Mouse (Mus musculus): ENCODE data around the gene Oprm1.
"Not testable (repeated sequence)": the region's sequence is repeated elsewhere in the genome, so short reads cannot be mapped to it uniquely, and the experiment has no call there.

The Oprm1 gene

GRCm38 (mm10) chr10:6979789-6980188, 221.5 kb downstream of the Oprm1 start:
- no peak for DNase-seq

DNA sequence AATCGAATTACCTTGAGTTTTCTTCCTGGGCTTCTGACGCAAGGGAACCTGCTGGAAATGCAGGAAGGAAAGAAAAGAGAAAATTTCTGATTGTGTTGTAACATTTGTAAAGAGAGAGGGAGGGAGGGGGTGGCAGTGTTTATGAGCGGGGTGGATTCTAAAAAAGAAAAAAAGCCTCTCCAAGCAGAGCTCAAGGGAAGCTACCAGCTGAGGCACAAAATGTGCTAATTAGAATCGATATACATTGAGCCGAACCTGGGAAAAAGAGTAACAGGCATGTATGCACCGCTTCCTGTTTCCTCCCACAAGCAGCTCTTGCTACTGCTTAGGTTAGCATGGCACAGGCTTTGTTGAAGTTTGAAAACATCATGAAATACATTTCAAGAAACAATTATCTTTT, 221.9 kb downstream of the Oprm1 start:
- DNase-seq = no peak

DNA sequence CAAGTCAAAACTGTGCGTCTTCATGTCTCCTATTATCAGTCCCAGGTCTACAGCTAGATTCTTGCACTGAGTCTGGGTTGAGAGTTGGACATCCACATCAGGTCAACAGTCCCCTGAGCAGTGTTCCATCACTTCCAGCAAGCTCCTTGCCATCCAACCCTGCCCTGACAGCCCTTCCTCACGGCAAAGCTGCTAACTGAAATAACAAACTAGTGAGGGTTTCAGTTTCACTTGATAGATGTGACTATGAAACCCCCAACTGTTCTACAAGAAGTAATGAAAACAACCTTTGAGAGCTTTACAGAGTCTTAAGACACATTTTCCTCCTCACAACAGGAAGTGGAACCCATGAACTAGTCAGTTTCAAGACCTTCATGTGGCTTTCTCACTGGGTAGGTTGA, 224.4 kb downstream of the Oprm1 start:
- DNase-seq = peak; percentile 18

DNA sequence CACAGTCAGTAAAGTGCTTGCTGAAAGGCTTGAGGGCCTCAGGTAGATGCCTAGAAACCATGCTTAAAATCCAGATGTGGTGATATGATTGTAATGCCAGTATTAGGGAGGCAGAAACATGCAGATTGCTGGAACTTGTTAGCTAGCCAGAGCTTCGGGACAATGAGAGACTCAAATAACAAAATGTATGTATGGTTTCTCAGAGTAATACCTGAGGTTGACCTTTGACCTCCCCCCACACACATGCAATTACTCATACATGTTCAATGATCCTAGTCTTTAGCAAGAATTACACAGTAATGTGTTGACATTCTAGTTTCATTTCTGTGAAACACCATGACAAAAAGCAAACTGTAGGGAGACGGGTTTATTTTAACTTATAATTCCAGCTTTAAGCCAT, 225.1 kb downstream of the Oprm1 start:
- DNase-seq = no peak

DNA sequence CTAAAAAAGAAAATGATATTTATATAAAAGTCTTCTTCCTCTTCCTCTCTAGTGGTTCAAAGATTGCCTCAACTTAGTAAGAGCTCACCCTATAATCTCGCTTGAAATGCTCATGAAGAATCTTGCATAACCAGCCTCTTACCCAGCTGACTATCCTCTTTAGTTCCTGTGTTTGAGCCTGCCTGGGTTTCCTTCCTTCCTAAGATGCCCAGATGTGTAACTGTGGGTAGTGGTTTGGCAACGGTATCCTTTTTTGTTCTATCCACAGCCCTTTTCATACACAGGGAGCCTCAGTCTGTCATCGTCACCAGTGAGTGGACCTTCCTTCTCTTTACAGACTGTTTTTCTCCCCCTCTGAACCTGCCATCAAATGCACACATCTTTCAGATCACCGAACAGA, 227.9 kb downstream of the Oprm1 start:
- no peak for DNase-seq

GRCm38 (mm10) chr10:6987399-6988098, 229.2 kb downstream of the Oprm1 start:
- DNase-seq = no peak

GRCm38 (mm10) chr10:6988555-6988954, 230.2 kb downstream of the Oprm1 start:
- no peak for DNase-seq

GRCm38 (mm10) chr10:6996895-6997294, 238.6 kb downstream of the Oprm1 start:
- DNase-seq = no peak

- DNase-seq = no peak
These were observed 240.4 kb downstream of the Oprm1 start for GRCm38 (mm10) chr10:6998576-6999250.

DNA sequence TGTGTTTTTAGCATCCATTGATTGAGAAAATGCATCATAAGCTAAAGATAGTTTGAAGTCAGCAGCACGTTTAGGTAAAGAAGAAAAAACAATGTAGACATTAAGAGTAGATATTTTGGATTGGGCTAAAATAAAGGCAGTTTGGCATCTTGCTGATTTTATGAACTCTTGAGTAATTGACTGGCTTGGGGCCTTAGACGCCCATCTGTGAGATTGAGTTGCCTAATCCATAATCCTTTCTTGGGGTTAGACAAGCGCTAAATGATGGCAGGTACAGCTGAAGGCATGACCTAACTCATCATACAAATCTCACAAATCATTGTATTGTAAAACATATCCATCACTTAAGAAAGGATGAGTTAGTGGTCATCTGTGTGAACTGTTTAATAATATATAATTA, 241.0 kb downstream of the Oprm1 start:
- no peak for DNase-seq

DNA sequence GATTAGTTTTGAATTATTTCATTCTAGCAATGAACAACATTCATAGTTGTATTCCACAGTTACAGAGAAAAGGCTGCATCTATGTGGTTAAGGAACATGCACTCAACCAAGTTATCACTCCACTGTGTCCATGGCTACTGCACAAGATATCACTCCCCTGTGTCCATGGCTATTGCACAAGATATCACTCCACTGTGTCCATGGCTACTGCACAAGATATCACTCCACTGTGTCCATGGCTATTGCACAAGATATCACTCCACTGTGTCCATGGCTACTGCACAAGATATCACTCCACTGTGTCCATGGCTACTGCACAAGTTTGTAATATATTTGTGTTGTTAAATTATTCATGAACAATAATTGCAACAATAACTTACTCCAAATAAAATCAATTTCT, 245.6 kb downstream of the Oprm1 start:
- DNase-seq = not testable (repeated sequence)

DNA sequence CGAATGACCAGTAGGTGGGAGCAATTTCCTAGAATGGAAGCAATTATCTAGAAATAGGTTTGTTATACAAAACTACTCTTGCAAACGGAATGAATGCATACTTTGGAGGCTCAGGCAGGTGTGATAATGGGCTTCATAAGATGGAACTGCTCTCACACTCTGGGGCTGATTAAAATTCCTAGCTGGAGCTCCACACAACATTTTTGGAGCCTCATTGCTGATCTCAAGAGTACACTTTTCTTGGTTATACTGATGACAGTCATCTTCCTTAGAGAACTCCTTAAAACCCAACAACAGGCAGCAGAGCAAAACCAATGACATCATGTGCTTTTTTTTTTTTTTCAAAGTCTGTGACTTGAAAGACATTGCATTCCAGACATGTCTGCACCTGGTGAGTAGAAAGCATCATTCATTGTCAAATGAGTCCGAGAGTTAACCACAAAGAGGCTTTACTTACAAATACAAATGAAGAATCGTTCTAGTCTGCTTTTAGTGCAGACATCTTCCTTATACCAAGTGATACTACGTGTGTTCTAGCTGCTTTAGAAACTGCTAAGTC, 246.8 kb downstream of the Oprm1 start:
- DNase-seq = no peak

- no peak for DNase-seq
These were observed 252.2 kb downstream of the Oprm1 start for GRCm38 (mm10) chr10:7010543-7010942.

DNA sequence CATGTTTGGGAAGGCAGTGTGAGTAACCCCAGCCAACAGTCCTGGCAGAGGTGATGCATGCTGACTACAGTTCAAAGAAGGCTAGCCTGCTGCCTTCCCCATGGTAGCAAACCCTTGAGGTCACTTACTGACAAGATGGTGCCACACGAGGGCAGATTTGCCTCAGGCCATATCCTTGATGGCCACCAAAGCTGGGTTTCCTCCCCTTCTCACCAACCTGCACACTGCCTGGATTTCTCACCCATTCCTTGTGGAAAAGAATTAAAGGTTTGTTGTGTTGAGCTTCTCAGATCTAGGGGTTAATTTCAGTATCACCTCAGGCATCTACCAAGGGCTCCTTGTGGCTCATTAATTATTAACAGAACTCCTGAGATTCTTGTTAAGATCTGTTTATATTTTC, 256.9 kb downstream of the Oprm1 start:
- no peak for DNase-seq

DNA sequence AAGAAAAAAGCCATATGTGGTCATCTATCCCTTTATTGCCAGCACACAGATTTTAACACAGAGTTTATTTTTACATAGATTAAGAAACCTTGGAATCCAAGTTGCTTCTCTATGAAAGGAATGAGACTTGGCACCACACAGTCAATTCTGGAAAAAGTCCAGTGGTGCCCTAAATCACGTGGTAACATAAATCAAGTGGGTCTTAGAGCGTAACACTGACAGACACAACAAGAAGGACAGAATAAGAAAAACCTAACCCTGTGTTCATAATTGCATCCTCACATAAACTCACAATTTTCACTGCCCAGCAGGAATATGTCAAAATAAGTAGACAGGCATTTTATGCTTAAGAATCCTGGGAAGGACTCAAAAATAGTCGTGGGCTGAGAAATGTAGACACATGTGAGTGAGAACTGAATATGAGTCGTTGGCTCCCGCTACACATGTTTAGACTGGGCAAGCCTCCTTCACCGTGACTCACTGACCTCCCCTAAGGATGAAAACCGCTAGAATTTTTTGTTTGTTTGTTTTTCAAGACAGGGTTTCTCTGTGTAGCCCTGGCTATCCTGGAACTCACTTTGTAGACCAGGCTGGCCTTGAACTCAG, 261.6 kb downstream of the Oprm1 start:
- DNase-seq = no peak

DNA sequence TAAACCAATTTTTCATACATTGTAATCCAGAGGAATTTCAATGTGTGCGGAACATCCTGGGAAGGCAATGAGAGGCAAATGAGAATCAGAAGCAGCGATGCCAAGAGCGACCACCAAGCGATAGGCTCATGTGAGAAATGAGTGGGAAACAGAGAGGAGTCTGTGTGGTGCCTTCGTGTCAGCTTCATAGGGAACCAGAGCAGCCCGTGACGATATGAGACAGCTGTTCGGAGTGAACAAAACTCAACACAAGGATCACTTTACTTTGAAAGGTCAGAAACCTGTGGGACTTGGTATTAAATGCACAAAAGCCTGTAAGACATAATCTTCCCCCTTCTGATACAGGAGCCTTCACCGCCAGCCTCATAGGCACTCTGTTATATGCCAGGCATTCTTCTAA, 262.2 kb downstream of the Oprm1 start:
- DNase-seq = no peak

DNA sequence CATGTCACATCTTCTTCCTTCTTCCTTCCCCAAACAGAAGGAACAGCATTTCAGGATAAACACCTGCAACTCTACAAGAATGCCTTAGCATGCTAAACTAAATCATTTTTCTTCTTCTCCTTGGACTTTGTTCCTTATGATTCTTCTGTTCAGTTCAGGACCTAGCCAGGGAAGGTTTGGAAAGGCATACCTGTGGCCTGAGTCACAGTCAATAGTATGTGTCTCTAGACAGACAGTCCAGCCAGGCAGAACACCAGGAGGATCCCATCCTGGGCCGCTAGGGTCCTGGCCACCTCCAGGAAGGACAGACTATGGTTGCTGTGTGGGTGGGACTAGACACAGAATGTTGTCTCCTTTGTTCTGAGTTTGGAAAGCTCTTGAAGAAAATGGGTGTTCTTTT, 266.7 kb downstream of the Oprm1 start:
- DNase-seq = no peak

- DNase-seq = no peak
These were observed 275.2 kb downstream of the Oprm1 start for GRCm38 (mm10) chr10:7033459-7033858.

DNA sequence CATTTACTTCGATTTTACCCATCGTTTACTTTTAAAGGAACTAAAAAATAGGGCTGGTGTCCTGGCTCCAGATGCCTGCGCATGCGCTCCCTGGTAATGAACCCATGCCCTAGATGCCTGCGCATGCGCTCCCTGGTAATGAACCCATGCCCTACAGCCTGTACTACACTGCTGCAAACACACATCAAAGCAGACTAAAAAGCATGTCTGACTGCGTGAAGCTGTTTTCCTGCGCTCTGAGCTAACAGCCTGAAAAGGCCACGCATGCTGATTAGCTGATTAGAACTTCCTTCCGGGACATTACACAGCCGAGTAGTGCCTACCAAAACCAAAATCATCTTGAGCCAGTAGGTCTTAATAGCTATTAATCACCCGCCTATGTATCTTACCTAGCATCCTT, 277.2 kb downstream of the Oprm1 start:
- DNase-seq = no peak

GRCm38 (mm10) chr10:7037194-7037593, 278.9 kb downstream of the Oprm1 start:
- DNase-seq = peak; percentile 13

GRCm38 (mm10) chr10:7041032-7041431, 282.7 kb downstream of the Oprm1 start:
- DNase-seq = no peak

DNA sequence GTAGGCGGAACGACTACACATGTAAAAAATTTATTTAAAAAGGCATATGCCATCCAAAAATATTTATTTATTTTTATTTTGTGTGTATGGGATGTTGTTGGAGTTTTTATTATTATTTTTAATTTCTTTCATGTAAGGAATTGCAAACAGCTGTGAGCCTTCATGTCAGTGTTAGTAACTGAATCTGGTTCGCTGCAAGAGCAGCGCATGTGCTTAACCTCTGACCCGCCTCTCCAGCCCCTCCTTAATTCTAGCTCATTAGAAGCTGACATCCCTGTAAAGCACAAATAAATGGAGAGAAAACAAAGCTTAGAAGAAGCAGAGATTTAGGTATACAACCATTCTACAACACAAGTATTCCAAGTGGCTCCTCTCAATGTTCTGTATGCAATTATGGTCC, 285.6 kb downstream of the Oprm1 start:
- DNase-seq = no peak

- DNase-seq = peak; percentile 15
These were observed 289.1 kb downstream of the Oprm1 start for GRCm38 (mm10) chr10:7047288-7047918.

DNA sequence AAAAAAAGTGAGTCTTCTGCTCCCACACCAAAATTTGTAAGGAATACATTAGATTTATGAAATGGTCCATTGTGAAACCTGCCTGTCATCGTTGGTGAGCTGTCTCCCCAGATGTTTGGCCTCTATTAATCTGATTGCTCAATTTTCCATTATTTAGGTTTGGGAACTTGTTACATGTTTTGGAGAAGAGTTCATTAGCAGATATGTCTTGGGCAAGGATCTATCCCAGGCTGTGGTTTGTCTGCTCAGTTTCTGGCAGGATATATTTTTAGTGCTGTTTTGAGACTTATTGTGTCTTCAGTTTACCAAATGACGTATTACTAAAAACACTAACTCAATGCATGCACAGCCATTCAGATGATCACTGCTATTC, 289.6 kb downstream of the Oprm1 start:
- peak; percentile 20 for DNase-seq

Measured in lung, postnatal 36 days (tissue).